Mouse (Mus musculus) C2C12 (cell line): ENCODE results near the gene Nufip2. TPM values are rescaled to one million over a fixed set of nuclear protein-coding genes. Genes with fewer than 3 reads are reported as not detected.
A peak's percentile ranks its signal among the peaks of the same experiment; 100 is the strongest.

Experiments
- H3K27me3 ChIP-seq: one replicate; pipeline ENCODE4 v1.6.1; 2011; ENCODE audit not compliant: control insufficient read depth, insufficient read depth, insufficient read length
- H3K36me3 ChIP-seq: one replicate; pipeline ENCODE4 v1.6.1; 2011; ENCODE audit not compliant: control insufficient read depth, insufficient read depth
- H3K4me3 ChIP-seq: one replicate; pipeline ENCODE4 v1.5.1; 2011; ENCODE audit warnings: mild to moderate bottlenecking, control low read depth; ENCODE audit not compliant: poor library complexity, insufficient read depth, severe bottlenecking
- H3K79me2 ChIP-seq: one replicate; pipeline ENCODE4 v1.6.1; 2011; ENCODE audit not compliant: control insufficient read depth, insufficient read depth
- H3K79me3 ChIP-seq: one replicate; pipeline ENCODE4 v1.6.1; 2011; ENCODE audit warnings: low read depth, control low read depth
- H3ac ChIP-seq: one replicate; pipeline ENCODE3; 2011; ENCODE audit warnings: low read depth; ENCODE audit not compliant: control insufficient read depth, insufficient read length
- CEBPB ChIP-seq: IDR thresholded peaks from one replicate; pipeline ENCODE4 v1.6.1; 2011; ENCODE audit warnings: low read depth, mild to moderate bottlenecking, control low read depth, moderate library complexity
- CTCF ChIP-seq: IDR thresholded peaks from one replicate; pipeline ENCODE4 v1.5.1; 2011; ENCODE audit not compliant: control insufficient read depth, insufficient read depth, insufficient read length
- FOSL1 ChIP-seq: IDR thresholded peaks from one replicate; pipeline ENCODE4 v1.8.0; 2011; ENCODE audit warnings: mild to moderate bottlenecking, low read length; ENCODE audit not compliant: poor library complexity, insufficient read depth, severe bottlenecking
- MAX ChIP-seq: IDR thresholded peaks from one replicate; pipeline ENCODE4 v1.6.1; 2011; ENCODE audit warnings: mild to moderate bottlenecking, control low read depth
- MYOD1 ChIP-seq: IDR thresholded peaks from one replicate; pipeline ENCODE4 v1.6.1; 2011; ENCODE audit warnings: low read depth; ENCODE audit not compliant: control insufficient read depth, insufficient read length
- MYOG ChIP-seq: IDR thresholded peaks from one replicate; pipeline ENCODE4 v1.6.1; 2011; ENCODE audit not compliant: control insufficient read depth, insufficient read length; ENCODE audit errors: extremely low read depth
- USF1 ChIP-seq: IDR thresholded peaks from one replicate; pipeline ENCODE4 v1.6.1; 2011; ENCODE audit warnings: low read depth, mild to moderate bottlenecking, control low read depth, moderate library complexity
- polyA plus RNA-seq: library from polyadenylated mRNA; unstranded; fragments of >200 nt; fragmentation: generic; extraction: Trizol; gene quantifications from one replicate; pipeline ENCODE4 v1.2.1, GENCODE M21; 2012; ENCODE audit warnings: missing spikeins

Gene Nufip2
- polyA plus RNA-seq, 1 experiment, result 12.0 TPM

DNA sequence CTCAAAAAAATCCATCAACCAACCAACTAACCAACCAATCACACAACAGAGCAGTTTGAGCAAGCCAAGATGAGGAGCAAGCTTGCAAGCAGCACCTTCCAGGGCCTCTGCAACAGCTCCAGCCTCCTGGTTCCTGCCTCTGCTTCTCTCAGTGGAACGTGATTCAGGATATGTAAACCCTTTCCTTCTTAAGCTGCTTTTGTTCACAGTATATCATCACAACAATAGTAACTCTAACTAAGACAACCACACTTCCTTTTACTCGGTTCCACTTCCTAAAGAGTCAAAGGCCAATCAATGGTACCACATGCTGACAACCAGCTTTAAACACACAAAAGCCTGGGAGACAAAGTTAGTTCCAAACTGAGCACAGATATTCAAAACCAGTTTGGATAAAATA lies 5.9 kb upstream of the Nufip2 start:
- TF ChIP-seq MYOG (no peak), CEBPB (no peak), MYOD1 (no peak), MAX (no peak), USF1 (no peak), FOSL1 (no peak), CTCF (no peak)
- Histone ChIP-seq H3K79me2 (no peaks in the 10 kb centered on the region), H3K79me3 (no peaks in the 10 kb centered on the region), H3K27me3 (no peaks in the 10 kb centered on the region), H3ac (no peak overlapping the region), H3K36me3 (no peaks in the 10 kb centered on the region), H3K4me3 (no peak overlapping the region)

DNA sequence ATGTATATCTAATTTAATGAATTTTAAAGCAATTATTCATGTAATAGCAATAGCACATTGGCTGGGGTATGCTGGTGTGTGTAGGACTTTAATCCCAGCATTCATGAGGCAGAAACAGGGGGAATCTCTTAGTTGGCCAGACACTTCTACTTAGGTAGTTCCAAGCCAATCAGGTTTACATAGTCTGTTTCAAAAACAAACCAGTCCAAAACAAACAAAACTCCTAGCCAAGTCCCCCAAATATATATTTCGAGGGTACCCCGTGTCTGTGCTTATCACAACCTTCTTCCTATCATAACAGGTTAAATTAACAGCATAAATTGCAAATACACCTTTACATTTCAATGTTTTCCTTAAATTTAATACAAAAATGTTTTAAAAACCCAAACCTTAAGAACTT lies 1.1 kb upstream of the Nufip2 start:
- Histone ChIP-seq H3K27me3 (no peaks in the 10 kb centered on the region), H3K79me3 (peaks cover 30% of the 10 kb centered on the region), H3K4me3 (no peak overlapping the region), H3K36me3 (peaks cover 18% of the 10 kb centered on the region), H3K79me2 (peaks cover 39% of the 10 kb centered on the region), H3ac (no peak overlapping the region)
- TF ChIP-seq MAX (no peak), MYOG (no peak), USF1 (no peak), CEBPB (no peak), FOSL1 (no peak), CTCF (no peak)

DNA sequence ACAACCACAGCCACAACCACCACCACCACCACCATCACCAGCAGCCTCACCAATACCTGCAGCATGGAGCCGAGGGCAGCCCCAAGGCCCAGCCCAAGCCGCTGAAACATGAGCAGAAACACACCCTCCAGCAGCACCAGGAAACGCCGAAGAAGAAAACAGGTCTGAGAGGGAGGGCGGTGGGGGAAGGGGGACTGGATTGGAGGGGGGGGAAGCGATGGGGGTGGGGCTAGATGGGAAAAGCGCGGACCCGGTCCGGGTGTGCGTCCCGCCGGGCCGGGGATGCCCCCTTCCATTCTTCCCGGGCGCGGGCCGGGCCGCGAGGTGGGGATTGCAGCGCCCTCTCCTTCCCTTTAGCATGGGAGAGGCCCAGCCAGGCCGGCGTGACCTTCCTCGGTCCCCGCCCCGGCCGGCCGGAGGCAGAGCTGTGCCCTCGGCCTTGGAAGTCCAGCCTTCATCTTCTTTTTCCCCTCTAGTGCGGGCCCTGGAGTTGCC lies 438 bp downstream of the Nufip2 start:
- peak overlapping the region; percentile 98 for H3K4me3 ChIP-seq
- H3ac ChIP-seq, result peak overlapping the region; percentile 81
- TF ChIP-seq CTCF (no peak), FOSL1 (no peak), MYOG (no peak), MAX (no peak), CEBPB (no peak), USF1 (no peak), MYOD1 (no peak)
- peaks cover 45% of the 10 kb centered on the region for H3K79me3 ChIP-seq
- H3K79me2 ChIP-seq, result peaks cover 54% of the 10 kb centered on the region
- H3K36me3 ChIP-seq, result peaks cover 33% of the 10 kb centered on the region
- H3K27me3 ChIP-seq, result no peaks in the 10 kb centered on the region

DNA sequence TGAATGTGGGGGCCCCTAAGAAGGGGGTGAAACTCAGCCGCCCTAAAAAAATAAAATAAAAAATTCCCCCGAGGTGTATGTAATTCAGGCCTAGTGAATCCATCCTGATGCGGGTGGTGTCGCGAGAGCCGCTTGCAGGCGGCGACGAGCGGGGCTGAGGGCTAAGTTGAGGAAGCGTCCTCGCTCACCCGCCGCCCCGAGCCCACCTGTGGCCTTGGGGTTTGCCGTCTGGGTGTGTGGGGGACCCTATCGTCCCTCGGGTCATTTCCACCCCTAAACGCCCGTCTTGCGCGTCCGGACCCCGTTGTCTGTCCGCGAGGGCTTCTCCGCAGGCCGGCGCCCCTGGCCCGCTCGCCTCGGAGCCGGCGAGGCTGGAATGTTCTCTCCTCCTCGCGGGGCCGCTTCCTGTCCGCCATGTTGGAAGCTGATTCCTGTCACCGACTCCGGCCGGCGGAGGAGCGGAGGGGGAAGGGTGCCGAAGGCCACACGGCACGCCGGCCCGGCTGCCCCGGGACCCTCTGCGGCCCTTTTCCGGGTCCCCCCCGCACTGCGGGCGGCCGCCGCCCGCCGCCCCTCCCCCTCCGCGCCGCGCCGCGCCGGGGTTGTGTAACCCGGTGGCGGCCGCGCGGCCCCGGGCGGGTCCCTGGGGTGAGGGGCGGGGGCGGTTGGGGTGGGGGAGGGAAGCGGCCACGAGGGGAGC lies 1.0 kb downstream of the Nufip2 start:
- Histone ChIP-seq H3K79me3 (peaks cover 51% of the 10 kb centered on the region), H3K79me2 (peaks cover 60% of the 10 kb centered on the region), H3ac (peak overlapping the region; percentile 81), H3K36me3 (peaks cover 39% of the 10 kb centered on the region), H3K27me3 (no peaks in the 10 kb centered on the region), H3K4me3 (peak overlapping the region; percentile 98)
- TF ChIP-seq CEBPB, result no peak
- no peak for TF ChIP-seq USF1
- no peak for TF ChIP-seq MYOD1
- no peak for TF ChIP-seq FOSL1
- TF ChIP-seq CTCF, result no peak
- no peak for TF ChIP-seq MYOG
- TF ChIP-seq MAX, result no peak

DNA sequence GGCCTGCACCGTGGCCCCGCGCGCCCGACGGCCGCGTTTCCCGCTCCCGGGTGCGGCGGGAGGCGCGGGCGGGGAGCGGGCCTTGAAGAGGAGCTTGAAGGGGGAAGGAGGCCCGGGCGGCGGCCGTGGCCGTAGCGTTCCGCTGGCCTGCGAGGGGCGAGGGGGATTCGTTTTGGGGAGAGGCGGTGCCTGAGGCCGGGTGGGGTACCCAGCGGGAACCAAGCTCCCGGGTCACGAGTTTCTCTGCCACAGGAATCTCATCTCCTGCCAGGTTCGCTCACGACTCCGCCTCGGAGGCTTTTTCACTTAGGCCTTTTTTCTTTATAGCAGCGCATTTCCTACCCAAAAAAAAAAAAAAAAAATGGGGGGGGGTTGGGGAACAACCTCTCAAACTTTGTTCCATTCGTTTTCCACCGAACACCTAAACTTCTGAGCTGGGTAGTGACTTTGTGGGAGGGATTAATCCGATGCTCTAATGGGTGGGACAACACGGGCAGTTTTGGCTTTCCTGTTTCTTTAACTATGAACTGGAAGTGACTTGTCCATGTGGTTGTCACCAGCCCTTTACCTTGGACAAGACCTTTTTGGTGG lies 1.7 kb downstream of the Nufip2 start:
- Histone ChIP-seq H3K36me3 (peaks cover 45% of the 10 kb centered on the region), H3K27me3 (no peaks in the 10 kb centered on the region), H3K79me3 (peaks cover 58% of the 10 kb centered on the region), H3K4me3 (peak overlapping the region; percentile 98), H3ac (peak overlapping the region; percentile 81), H3K79me2 (peaks cover 67% of the 10 kb centered on the region)
- TF ChIP-seq MAX (peak; percentile 40), MYOD1 (no peak), FOSL1 (no peak), MYOG (no peak), CEBPB (no peak)
